Mouse (Mus musculus) liver (tissue): ENCODE results near the gene Pde6h.

Experiments
- DNase-seq: peaks from one replicate; pipeline ENCODE4 v3.0.0-alpha.2; 2020; ENCODE audit warnings: mixed read lengths

The Pde6h gene

GRCm38 (mm10) chr6:136988536-136989060 lies 65.0 kb downstream of the Pde6h start:
- no peak for DNase-seq

- peak; percentile 49 for DNase-seq
Measured at GRCm38 (mm10) chr6:136989824-136990497, 66.3 kb downstream of the Pde6h start.

GRCm38 (mm10) chr6:136990557-136990956 lies 66.9 kb downstream of the Pde6h start:
- DNase-seq: no peak

GRCm38 (mm10) chr6:136993574-136993973 lies 69.9 kb downstream of the Pde6h start:
- DNase-seq: no peak

DNA sequence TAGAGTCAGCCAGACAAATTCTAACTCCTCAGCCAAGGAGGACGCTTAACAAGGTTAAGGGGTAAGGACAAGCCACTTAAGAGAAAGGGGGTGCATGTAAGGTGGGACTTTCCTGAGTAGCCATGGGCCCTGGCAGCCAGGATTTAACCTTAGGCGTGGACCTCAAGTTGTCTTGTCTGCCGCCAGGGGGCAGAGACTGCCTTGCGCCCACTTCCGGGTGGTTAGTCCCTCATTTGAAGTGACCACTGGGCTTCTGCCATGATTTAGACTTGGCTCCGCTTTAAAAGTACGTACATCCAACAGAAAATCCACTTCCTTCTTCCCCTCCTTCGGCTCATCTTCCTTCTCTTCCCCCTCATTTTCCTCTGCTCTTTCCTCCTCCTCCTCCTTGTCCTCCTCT lies 71.9 kb downstream of the Pde6h start:
- DNase-seq: no peak

GRCm38 (mm10) chr6:136996336-136996735 lies 72.7 kb downstream of the Pde6h start:
- DNase-seq: no peak

- DNase-seq: no peak
Measured at GRCm38 (mm10) chr6:136998181-136998580, 74.5 kb downstream of the Pde6h start.

- no peak for DNase-seq
Measured at GRCm38 (mm10) chr6:136999009-136999408, 75.4 kb downstream of the Pde6h start.

GRCm38 (mm10) chr6:136999707-137000446 lies 76.2 kb downstream of the Pde6h start:
- peak; percentile 38 for DNase-seq

DNA sequence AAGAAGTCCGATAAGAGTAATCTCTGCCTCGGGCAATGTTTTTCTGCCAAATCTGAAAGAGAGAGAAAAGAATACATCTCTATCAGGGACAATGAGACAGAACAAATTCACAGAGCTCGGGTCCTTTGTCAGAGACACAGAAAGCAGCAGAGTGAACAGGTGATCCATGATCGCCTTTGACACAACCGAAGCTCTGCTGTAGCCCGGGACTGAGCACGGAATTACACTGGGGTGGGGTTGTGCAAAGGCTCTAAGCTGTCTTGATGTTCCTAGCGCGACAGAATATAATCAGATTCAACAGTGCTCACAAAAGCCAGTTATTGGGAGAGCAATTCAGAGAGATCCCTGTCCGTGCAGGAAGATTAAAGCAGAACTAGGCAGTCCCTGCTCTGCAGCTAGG lies 77.1 kb downstream of the Pde6h start:
- DNase-seq: no peak

DNA sequence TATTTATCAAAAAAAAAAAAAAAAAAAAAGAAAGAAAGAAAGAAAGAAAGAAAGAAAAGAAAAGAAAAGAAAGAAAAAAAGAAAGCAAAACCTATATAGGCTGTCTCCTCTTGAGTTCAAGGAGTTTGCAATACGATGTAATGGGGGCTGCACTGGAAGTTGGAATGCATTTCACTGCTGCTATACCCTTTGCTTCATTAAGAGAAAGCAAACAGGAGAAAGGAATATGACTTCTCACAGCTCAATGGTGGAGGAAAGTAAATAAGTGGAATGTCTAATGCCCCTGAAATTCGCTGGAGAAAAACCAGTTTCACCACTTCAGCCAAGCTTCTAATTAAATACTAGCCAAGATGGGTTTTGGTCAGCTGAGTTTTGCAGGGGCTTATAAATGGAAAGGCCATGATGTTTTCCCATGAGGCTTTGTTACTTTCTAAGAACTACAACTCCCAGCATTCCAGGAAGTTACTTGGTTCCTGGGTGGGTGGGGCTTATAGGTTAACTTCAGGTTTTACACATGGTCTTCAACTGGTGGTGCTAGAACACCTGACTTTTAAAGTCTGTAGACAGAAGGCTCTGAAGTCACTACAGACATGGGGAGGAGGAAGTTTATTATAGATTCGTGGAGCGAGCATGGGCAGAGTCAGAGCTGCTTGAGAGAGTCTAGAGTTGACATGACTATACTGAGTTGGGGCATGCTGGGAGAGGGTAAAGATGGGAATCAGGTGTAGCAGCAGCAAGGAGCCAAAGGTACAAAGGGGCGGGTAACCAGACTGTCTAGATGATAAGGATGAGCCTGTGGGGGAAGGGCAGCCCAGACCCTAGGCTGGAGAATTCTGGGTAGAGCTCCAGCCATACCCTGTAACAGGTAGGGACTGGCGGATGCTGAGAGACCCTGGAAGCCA lies 77.9 kb downstream of the Pde6h start:
- no peak for DNase-seq

DNA sequence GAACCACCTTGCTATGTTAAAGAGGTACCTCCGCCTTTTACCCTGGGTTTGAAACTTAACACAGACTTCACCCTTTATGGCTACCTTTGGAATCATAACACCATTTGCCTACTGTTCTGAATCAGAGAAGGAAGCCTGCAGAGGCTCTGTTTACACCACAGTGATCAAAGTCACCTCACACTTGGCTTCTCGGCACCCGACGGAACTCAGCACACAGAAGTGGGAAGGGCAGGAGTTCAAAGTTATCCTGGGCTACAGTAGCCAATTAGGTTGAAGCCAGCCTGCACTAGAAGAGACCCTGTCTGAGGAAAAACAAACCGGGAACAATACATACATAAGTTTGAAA lies 78.5 kb downstream of the Pde6h start:
- no peak for DNase-seq

DNA sequence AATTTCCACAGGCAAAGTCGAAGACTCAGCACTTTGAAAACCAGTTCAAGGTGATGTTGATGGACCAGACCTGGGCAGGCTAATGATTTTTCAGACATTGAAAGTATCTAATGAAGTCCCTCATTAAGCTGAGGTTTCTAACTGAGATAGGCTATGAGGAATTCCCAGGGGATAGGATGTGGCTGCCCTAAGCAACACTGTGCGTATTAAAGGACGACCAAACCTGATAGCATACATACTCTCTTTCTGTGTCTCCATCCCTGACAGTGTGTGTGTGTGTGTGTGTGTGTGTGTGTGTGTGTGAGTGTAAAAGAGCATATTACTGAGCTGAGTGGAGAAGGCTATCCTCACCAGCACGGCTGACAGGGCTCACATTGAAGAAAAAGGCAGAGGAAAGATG lies 80.7 kb downstream of the Pde6h start:
- DNase-seq: no peak

DNA sequence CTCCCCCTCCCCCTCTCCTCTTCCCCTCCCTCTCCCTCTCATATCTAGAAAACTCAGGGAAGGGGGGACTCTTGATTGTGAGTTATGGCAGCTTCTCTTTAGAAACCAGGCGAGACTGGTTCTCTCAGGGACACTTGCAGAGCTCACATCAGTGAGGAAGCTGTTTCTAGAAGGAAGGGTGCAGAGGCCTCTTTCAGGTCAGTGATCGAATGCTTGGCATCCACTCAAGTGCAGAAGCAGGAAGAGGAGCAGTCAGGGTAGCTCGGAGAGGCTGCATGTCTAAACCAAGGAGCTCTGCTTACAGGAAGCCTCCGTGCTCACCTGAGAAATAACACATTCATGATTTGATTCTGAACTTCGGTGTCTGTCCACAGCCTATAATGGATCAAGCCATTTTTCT lies 87.6 kb downstream of the Pde6h start:
- DNase-seq: no peak

- DNase-seq: no peak
Measured at GRCm38 (mm10) chr6:137014346-137014745, 90.7 kb downstream of the Pde6h start.

GRCm38 (mm10) chr6:137017216-137017973 lies 93.8 kb downstream of the Pde6h start:
- no peak for DNase-seq
